Mouse (Mus musculus): Measurements from ENCODE around the gene Cfap57.

The Cfap57 gene

DNA sequence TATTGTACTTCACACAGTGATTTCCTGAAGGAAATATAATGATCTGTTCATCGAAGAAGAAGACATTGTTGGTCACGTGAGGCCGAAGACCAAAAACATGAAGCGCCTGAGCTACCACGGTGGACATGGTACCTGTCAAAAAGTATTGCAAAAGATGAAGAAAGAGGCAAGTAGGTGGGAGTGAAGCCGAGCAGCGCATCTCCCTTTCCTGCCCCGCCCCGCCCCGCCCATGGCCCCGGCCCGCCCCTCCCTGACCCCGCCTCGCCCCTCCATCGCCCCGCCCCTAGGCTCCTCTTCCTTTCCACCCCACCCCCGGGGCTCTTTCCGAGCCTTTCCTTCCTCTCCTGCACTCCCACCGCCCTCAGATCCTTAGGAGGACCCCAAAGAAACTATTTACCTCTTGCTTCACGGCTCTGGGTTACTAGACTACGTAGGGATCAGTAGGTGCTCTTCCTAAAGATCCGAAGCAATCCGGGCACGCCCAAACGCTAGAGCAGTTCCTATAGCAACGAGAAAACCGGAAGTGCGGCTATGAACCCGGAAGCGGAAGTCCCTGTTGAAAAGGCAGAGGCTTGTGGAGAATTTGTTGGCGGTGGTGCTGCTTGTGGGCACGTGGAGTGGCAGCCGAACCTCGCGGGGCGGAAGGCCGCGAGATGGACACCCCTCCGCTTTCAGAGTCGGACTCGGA, at the start of gene Cfap57, which contains the start of gene Ebna1bp2:
Gene Cfap57, minus strand, starts transcription at position 499 of the 688 bp plus-strand sequence.
Gene Ebna1bp2, plus strand, starts transcription at position 521 of the 688 bp plus-strand sequence.
- peak; percentile 98 for DNase-seq (ENCODE audit: low spot score)

DNA sequence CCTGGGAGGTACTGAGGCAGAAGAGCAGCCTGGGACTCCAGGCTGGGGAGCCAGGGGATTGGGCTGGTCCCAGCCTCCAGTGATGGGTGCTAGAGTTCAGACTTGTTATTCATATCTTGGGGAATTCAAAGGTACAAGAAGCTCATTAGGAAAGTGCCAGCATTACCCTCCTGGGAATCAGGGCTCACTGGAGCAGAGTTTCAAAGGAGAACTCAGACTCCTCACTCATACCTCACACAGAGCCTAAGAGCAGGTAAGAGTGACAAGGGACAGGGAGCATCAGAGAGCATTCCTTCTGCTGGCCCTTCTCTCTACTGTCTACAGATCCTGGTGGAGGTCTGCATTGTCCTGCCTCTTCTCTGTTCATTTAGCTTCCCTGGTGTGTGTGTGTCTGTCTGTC, 38.1 kb upstream of the Cfap57 start, which contains the start of gene Olfr62:
Gene Olfr62, plus strand, starts transcription at position 301 of the 400 bp plus-strand sequence.
- DNase-seq (ENCODE audit: low spot score) = no peak

DNA sequence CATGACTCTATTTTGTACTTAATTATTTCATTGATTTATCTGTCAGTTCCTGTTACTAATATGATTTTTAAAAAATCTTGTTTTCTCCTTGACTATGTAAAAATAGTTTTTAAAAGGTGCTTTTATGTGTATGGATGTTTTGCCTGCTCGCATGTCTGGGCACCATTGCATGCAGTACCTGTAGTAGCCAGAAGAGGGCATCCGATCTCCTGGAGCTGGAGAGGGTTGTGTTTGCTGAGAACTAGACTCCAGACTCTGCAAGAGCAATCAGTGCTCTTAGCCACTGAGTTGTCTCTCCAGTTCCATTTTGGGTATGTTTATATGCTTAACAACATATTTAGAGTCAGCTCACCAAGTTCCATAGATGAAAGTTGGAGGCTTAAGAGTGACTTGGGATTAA, 24.7 kb upstream of the Cfap57 start:
- DNase-seq (ENCODE audit: low spot score) = peak; percentile 76

DNA sequence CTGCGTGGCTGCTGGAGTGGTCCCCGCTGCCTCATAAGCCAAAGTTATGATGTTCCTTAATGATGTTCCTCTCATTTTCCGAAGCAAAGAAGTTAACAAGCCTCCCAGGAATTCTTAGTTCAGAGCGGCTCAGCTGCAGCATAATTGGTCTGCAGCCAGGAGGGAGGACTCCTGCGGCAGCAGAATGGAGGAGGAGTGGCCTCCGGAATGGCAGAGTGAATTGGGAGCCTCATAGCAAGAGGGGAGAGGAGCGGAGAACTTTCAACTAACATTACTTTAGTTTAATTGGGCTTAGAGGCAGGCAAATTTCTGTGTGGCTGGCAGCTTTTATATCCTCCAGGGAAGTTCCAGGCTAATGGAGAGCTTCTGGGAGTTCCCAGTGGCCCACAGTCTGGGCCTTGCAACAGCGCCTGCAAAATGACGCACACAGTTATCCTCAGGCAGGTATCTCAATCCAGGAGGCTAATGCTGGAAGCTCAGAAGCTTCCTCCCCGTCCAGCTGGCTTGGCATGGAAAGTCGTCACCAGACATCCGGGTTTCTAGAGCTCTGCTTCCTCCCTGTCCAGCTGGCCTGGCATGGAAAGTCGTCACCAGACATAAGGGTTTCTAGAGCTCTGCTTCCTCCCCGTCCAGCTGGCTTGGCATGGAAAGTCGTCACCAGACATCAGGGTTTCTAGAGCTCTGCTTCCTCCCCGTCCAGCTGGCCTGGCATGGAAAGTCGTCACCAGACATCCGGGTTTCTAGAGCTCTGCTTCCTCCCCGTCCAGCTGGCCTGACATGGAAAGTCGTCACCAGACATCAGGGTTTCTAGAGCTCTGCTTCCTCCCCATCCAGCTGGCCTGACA, 22.0 kb upstream of the Cfap57 start:
- peak; percentile 15 for DNase-seq (ENCODE audit: low spot score)

DNA sequence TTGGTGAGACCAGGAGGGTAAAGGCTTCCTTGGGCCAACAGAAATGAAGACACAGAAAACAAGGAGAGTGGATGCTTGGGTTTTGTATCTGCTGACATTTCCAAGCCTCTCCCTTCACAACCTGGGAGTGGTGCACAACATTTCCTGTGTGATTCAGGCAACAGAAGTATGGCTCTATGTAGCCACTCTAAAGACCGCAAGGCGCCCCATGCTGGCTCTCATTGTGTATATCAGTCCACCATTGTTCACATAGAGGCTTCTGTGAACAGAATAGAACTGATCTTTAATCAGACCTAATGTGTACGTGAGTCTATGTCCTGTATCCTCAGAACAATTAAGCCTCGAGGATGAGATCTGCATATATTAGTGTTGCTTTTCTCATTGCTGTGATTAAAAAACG, 9.7 kb upstream of the Cfap57 start:
- DNase-seq (ENCODE audit: low spot score) = no peak

DNA sequence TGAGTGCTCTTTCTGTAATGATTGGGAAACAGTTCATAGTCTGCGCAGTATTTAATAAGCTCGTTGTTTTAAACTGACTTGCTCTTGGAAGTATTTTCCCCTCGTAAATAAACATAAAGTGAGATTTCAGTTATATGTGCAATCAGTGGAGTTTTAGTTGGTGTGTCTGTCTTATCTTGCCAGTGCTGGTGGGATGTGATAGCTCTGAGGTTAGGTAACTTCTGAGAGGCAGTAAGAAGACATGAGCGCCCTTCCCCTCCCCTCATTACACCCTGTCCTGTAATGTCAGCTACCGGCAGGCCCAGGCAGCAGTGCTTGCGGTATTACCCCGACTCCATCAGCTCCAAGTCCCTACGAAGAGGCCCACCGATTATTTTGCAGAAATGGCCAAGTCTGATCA, 1.2 kb upstream of the Cfap57 start:
- no peak for DNase-seq (ENCODE audit: low spot score)

DNA sequence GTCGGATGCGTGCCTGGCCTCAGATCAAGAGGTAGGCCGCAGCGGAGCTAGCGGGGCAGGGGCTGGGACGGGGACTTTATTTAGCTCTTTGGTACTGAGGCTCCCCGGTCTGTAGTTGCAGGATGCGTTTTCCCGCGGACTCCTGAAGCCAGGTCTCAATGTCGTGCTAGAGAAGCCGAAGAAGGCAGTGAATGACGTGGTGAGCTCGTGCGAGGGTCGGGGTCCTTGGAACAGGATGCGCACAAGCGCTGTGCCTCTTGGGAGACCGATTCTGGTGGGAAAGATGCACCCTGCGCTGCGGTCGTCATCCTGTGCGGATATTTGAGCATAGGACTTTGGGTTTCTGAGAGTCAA, 367 bp upstream of the Cfap57 start:
- DNase-seq (ENCODE audit: low spot score) = no peak

DNA sequence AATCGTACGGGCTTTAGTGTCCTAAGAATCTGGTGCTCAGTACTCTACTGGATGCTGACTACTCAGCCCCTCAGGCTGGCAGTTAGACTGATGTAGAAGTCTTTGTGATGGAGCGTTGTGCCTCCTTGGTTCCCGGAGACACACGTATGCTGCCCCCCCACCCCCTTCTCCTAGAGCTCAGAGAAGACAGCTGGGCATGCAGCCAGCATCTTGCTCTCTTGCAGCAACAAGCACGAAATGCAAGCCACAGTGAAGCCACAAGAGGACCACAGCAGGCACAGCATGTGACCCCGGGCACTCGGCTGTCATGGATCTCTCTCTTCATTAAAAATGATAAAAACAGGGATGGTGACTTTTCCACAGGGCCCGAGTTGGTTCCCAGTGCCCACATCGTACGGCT, 5.2 kb downstream of the Cfap57 start:
- DNase-seq (ENCODE audit: low spot score) = no peak

DNA sequence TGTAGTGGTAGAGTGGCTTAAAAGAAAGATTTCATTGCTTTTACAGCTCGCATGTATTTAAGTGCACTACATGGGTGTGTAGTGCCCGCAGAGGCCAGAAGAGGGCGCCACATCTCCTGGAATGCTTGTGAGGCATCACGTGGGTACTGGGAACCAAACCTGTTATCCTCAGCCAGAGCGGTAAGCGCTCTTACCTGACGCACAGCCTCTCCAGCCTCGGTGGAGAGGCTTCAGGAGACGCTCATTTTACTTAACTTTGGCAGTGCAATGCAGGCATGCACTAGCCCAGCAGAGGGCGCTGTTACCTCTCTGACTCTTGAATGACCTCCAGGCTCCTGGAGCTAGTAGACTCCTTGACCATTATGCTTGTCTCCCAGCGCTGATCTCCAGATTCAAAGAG, 8.0 kb downstream of the Cfap57 start:
- DNase-seq (ENCODE audit: low spot score) = peak; percentile 62

DNA sequence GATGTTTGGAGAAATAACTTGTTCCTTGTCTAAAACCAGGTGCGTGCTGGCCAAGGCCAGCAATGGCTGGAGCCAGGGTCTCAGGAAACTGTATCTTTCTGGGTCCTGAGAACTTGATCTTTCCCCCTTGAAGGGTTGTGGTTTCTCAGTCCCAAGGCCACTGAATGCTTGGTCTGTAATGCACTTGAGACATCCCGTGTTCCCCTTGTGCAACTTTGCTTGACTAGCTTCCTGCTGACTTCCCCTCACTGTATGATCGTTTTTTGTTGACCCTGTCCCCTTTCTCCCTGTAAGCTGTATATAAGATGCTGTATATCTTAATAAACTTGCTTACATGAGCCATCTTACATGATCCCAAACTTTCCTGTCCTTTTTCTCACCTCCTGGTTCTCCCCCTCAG, 10.7 kb downstream of the Cfap57 start:
- no peak for DNase-seq (ENCODE audit: low spot score)

DNA sequence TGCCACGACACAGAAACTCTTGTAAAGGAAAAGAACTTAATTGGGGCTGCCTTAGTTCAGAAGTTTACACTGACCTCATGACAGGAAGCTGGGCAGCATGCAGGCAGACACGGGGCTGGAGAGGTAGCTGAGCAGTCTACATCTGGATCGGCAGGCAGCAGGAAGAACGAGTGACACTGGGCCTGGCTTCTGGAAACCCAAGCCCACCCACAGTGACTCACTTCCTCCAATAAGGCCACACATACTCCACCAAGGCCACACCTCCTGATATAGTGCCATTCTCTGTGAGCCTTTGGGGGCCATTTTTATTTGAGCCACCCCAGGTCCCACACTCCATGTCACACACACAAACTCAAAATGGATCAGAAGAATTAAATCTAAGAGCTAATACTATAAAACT, 16.5 kb downstream of the Cfap57 start:
- DNase-seq (ENCODE audit: low spot score) = no peak

DNA sequence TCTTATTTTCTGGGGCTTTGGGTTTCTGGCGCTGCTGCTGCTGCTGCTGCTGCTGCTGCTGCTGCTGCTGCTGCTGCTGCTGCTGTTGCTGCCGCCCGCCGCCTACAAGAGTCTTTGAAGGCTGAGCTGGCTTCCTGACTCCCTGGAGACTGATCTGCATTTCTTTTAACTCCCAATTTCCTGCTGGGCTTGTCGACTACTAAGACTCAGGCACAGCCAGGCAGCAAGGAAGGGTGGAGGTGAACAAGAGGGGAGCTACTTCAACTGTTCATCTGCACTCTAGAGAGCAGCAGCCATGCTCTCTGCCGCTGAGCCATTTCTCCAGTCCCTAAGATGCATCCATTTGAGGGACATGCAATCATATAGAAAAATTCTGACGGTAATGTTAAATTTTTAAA, 30.8 kb downstream of the Cfap57 start:
- DNase-seq (ENCODE audit: low spot score) = no peak

DNA sequence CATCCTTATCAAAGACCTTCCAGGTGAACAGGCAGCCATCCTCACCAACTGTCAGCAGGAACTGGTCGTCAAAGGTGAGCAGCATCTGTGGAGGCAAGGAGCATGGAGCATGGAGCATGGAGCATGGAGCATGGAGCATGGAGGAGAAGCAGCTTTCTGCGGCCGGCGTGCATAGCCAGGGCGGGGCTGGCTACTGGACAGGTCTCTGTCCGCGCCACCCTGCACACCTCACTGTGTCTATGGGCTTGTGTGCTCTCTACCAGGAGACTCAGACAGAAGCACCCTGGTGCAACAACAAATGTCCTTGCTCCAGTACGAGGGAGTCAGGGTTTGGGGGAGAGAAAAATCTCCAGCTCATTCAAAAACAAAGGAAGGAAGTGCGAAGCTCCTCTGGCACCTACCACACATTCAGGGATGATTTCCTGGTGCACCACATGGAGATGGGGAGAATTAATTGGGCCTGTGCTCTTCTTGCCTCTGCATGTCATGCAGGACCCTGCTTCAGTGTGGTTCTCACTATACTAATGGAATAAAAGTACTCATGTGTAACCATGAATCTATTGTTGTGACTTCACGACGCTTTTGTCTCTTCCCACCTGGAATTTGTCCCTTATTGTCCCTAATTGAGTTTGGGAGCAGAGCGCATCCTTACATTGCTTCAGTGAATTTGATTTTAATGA, 31.4 kb downstream of the Cfap57 start:
- DNase-seq (ENCODE audit: low spot score) = no peak

DNA sequence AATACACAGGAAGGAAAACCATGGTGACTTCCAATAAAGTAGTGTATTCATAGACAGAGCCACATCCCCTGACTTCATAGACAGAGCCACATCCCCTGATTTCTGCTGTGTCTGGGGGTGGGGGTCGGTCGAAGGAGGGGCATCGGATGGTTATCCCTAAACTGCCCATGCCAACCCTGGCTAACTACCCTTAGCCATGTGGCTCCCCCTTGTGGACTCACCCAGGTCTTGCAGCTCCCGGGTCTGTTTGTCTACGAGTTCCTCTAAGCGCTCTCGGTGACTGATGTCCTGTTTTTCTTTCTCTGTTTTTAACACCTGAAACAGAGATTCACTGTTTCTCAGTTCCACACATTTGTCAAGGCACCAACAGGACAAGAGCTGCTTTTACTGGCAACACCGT, 37.9 kb downstream of the Cfap57 start:
- no peak for DNase-seq (ENCODE audit: low spot score)

DNA sequence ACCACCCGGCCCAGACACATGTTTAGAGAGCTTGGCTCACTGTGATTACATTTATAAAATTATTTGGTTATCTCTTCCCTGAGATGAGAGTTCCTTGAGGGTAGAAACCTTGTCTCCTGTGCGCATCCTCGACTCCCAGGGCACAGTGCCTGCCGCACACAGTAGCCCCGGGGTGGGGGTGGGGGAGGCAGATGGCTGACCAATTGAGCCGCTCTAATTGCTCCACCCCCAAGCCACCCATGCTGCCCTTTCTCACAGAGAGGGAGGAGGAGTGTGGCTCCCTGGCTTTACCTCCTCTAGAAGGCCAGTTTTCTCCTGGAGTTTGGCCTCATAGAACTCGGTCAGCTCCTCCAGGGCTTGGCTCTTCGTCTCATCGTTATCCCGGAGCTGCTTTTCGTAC, 39.1 kb downstream of the Cfap57 start:
- DNase-seq (ENCODE audit: low spot score) = peak; percentile 66

DNA sequence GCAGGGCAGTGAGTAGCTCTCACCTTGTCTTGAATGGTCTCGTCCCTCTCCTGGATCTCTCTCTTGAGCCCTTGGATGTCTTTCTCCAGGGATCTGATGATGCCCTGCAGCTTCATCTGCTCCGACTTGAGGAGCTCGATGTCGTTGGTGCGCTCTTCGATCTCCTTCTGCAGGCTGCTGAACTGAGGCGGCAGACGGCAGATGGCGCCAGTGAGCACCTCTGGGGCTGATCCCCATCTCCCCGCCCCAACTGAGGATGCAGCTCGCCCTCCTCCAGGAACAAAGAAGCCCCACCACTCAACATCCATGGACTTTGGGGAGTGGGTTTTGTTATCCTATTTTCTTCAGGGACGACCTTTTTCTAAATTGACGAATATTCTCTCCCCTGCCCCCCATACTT, 41.3 kb downstream of the Cfap57 start:
- peak; percentile 63 for DNase-seq (ENCODE audit: low spot score)

DNA sequence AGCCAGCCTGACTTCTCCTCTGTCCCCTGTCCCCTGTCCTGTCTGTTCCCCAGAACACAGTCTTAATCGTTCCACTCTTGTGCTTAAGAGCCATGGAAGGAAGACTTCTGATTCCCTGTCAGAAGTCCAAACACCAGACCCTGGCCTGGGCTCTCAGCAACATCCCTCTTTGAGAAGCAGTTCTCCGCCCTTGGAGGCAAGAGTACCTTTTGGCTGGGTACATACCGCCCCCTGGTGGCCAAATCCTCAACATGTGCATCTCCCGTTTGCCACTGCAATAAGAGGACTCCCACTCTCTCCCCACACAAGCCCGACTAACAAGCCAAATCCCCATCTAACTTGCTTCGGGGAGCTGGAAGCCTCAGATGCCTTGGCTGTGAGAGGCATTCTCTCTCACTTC, 44.5 kb downstream of the Cfap57 start:
- peak; percentile 94 for DNase-seq (ENCODE audit: low spot score)

DNA sequence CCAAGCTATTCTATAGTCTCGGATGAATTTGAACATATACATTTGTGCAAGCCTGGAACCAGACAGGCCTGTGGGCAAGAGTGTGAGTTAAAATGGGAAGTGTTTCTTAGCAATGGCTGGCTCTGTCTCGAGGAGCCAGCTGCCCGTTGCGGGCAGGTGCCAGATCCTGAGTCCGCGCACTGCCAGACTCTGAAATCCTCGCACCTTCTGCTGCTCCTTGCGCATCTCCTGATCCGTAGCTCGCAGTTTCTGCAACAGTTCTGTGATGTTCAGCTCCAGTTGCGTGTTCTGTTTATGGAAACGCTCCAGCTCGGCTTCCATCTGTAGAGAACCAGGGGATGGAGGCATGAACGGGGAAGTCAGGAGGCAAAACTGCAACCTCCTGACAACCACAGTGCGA, 49.1 kb downstream of the Cfap57 start:
- DNase-seq (ENCODE audit: low spot score) = no peak

DNA sequence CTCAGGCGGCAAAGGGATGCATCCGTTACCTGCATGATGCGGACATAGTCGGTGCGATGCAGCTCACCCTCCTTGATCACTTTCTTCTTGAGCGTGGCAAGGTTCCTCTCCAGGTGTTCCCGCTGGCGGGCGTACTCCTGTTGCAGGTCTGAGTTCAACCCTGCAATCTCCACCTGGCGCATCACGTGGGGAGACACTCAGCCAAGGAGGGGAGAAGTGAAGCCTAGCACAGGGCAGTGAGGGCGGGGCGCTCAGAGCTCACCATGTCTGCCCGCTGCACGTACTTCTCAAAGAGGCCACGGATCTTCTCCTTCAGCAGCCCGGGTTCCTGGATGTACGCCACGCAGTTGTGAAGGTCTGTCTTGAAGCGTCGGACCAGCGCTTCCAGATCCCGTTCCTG, 51.3 kb downstream of the Cfap57 start:
- no peak for DNase-seq (ENCODE audit: low spot score)

DNA sequence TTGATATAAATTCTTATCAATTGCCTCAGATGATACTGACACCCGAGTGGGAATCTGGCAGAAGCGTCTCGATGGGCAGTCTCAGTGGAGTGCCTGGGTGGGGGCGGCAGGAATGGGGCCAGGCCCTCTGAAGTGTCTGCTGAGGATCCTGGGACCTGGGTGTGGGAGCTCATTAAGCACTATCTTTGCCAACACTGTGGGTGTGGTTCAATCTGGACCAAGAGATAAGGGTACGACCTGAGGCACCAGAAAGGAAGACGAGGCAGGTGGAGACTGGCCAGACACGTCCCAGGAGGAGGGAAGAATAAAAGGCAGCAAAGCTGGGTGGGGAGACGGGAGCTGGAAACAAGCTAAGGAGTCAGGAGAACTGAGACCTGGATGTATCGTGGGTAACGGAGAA, 51.9 kb downstream of the Cfap57 start:
- no peak for DNase-seq (ENCODE audit: low spot score)

DNA sequence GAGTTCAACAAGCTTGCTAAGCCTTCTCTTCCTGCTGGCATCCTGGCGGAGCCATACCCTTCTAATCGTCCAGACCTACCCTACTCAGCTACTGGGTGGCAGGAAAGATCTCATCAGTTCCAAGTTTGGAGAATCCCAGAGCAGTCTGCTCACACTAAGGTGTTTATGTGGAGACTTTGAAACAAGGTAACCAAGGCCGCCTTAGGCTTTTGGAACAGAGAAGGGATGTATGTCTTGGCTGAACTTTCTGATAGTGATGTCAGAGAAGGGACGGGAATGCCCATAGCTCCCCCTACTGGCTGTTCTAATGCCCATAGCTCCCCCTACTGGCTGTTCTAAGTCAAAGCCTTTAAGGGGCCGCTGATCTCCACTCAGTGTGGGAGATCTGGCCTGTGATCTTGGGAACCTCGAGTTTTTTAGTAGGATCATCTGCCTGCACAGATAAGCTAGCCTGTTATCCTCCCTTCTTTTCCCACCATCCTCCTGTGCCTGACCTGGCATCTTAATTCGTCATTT, 54.4 kb downstream of the Cfap57 start:
- peak; percentile 91 for DNase-seq (ENCODE audit: low spot score)

DNA sequence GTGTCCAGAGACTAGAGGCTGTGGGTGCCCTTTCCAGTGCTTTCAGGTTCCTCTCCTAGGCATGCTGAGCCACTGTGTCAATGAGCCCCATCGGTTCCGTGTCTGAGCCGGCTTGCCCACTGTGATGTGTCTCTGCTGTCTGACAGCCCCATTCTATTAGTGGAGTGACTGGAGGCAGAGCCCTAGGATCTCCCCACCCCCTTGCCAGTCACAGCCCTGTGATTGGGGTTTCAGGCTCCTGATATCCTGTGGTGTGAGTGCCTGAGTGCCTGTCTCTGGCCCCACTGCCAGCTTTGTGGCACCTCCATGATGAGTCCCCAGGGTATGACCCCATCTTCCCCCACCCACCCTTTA, 55.7 kb downstream of the Cfap57 start:
- DNase-seq (ENCODE audit: low spot score) = no peak
